Mouse (Mus musculus) activated CD4-positive, CD25-positive, alpha-beta regulatory T cell, adult 4 months (primary cell): ENCODE measurements around the gene Spag17. TPM values are rescaled to one million over a fixed set of nuclear protein-coding genes. Genes with fewer than 3 reads are reported as not detected.

ENCODE experiments used
- ATAC-seq: one replicate; pipeline ENCODE4 v1.8.0; 2017
- polyA plus RNA-seq, 2 experiments: library from polyadenylated mRNA; unstranded; fragments of 100-300 nt; shearing (Covaris generic); gene quantifications; one replicate each; pipeline ENCODE4 v1.2.1; 2017

Gene Spag17
- polyA plus RNA-seq, 2 experiments from 2014 or later, result not detected

DNA sequence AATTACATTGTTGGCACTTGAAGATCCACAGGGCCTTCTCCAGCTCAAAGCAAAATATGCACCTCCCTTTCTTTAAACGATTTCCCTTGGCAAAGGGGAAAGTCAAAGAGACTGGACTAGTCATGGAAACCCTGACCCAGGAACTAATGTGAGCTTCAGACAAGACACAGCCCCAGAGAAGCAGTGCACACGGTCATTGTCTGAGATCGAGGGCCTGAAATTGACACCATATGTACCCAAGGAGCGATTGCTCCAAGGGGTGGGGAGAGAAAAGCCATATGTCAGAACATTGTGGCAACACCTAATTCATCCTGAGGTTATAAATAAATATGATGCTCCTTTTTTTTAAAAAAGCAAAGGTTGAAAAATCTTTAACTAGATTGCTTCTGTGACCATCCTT, 80.7 kb downstream of the Spag17 start:
- no peak for ATAC-seq

DNA sequence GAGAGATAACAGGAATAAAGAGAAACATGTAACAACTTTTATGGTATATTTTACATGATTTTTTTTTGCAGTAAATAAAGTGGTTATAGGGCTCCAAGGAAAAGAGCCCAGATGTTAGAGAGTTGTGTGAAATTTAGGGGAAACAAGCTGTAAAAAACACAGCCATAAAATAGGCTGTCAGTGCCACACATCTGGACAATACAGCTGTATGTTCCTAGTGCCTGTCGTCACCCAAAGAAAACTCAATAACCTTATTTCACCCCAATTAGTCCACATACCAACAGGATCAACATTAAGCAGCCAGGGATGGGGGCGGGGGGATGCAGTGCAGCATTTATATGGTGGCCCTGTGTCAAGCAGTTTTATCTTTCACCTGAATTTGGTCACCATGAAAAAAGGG, 81.1 kb downstream of the Spag17 start:
- ATAC-seq, result no peak

DNA sequence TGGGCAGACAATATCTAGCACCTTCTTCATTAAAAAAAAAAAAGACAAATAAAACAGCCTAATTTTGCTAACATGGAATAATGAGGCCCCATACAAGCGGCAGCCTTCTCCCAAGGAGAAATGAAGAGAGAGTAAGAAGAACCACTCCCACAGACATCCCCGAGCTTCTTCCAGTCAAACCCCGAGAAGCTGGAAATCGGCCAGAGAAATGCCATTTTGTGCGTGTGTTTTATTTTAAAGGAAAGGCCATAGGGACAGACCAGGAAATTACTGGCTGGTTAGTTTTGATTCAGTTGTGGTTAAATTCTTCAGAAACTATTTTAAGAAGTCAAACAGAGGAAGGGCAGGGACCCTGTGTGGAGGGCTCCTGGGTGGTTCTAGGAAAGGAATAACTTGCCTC, 85.6 kb downstream of the Spag17 start:
- ATAC-seq, result no peak

DNA sequence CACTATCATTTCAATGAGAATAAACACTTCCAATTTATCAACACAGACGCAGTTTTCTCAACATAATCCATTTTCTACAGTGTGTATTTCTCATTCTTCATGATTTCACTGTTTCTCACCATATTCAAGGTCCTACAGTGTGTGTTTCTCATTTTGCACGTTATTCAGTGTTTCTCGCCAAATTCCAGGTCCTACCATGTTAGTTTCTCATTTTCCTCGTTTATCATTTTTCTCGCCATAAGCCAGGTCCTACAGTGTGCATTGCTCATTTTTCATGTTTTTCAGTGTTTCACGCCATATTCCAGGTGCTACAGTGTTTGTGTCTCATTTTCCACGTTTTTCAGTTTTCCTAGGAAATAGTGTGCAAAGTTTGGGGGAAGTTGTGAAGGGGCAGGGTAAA, 95.8 kb downstream of the Spag17 start:
- no peak for ATAC-seq

GRCm38 (mm10) chr3:100004676-100005075, 119.5 kb downstream of the Spag17 start:
- no peak for ATAC-seq

- no peak for ATAC-seq
Measured at GRCm38 (mm10) chr3:100009807-100010206, 124.6 kb downstream of the Spag17 start.

DNA sequence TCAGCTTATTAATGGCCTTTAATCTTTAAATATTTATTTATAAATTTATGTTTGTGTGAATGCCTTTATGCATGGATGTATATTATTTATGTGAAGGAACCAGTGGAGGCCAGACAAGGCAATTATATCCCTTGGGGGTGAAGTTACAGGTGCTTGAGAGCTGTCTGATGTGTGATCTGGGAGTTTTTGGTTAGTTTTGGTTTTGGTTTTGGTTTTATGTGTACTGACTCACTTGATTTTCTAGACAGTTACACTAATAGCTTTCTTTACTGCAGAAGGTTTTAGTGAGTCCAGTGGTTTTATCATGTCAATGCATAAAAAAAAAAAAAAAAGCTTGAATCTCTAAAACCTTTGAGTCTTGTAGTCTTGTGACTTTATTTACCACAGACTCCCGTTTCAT, 128.9 kb downstream of the Spag17 start:
- ATAC-seq, result no peak

GRCm38 (mm10) chr3:100031291-100031690, 146.1 kb downstream of the Spag17 start:
- ATAC-seq, result no peak

GRCm38 (mm10) chr3:100032969-100033368, 147.8 kb downstream of the Spag17 start:
- ATAC-seq, result no peak

DNA sequence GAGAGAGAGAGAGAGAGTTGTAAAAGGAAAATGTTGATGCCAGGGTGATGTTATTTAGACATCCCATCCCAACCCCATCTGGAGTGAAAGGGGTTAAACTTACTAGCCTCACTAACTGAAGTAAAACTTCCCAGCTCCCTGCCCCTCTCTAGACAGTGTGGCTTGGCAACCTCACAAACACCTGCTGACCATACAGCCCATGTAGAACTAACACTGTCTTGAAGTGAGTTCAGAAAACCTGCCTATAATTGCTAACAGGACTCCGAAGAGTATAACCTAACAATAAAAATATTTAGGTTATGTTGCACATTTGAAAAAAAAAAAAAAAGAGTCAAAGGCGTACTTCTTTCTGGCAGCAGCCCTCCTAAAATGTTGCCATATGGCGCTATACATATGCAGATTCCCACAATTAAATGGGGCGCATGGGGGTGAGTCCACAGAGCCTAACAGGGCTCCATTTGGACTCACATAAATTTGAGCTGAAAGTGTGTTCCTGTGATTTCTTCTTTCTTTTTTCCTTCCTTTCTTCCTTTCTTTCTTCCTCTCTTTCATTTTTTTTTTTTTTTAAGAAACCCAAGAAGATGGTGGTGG, 149.3 kb downstream of the Spag17 start:
- no peak for ATAC-seq

DNA sequence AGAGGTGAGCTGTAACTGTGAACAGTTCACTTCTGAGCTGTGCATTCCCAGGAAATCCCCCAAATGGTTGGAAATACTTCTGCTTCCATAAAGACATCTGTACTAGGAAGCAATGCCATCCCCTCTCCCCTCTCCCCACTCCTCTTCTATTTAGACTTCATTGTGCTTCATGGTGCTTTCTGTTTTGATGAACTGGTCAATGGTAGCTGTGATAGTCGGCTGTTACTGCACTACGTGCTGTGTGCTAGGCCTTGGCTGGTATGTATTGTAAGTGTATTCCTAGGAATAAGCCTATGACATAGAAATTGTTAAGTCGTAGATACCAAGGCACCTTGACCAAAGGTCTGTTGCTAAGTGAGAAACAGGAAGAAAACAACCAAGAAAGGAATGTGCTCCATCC, 149.9 kb downstream of the Spag17 start:
- ATAC-seq, result no peak

DNA sequence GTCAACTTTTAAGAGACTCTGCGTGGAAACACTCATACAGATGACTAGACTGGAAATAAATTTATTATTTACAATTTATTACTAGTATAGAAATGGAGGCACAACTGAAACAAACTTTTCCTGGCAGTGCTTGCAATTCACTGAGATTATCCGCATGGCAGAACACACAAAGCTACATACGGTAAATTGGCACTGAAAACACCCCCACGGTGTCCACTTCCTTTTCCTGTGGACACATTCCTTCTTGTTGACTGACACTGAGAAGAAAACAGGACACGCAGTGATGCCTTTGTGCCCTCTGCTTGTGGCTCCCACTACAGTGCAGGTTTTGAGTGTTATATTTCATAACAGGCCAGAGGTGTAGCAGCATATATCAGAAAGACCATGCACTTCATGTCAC, 151.6 kb downstream of the Spag17 start:
- no peak for ATAC-seq

DNA sequence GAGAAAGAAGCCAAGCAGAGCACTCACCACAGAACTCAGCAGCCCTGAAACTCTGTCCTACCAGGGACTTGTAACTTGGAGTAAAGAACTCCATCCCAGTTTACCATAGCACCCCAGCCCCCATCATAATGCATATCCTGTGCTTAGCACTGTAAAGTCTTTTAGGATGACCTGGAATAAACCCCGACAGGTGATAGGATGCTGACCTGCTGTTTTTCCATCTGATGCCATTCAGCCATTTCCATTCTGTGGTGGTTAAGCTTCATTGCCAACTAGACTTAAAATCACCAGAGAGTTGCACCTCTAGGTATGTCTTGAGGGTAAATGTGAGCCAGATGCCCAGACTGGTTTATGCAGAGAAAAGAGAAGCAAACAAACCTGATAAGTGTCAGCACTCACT, 189.2 kb downstream of the Spag17 start:
- ATAC-seq, result no peak

DNA sequence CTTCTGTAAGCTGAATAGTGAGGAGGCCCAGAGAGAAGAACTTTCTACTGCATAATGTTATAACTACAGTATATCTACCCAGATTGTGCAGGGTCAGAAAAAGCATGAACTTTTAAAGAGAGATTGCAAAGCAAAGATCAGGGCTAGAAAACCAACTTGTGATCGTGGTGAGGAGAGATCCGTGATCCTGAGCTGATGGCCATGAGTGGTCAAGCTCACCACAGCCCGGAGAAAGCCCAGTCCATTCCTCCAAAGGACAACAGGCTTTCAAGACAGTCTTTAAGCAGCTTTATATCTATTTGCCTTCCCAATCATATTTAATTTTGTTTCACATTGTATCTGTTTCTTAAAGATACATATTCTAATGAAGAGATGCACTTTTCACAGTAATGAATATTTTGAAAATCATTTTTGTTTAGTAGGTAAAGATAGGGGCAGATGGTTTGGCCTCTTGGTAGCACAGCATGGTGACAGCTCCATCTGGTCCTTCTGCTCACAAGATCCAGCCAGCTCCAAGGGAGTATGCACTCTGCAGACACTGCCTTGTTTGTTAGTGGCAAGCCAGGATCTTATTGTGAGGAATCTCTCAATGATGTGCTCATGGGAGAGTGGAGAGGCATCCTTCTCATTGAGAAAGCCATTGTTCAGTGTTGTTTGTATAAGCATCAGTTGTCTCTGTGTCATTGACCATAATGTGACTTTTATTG, 217.3 kb downstream of the Spag17 start:
- ATAC-seq, result no peak

- no peak for ATAC-seq
Measured at GRCm38 (mm10) chr3:100106736-100107135, 221.5 kb downstream of the Spag17 start.

DNA sequence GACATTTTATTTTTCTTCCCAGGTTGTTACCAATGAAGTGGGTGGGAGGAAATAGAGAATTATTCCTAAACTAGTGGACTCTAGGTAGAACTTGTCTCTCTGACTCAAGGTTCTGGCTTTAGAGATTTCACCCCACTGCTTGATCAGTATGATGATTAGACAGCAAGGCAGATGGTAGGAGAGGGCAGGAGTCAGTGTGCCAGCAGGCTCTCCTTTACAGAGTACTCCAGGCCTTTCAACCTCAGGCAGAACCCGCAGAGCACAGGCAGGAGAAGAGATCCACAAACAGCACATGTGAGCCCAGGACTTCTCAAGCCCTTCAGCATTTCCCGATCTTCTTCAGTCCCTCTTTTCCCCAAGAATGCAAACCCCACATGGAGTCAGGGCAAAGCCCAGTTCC, 233.5 kb downstream of the Spag17 start:
- ATAC-seq, result no peak

- ATAC-seq, result no peak
Measured at GRCm38 (mm10) chr3:100121961-100122360, 236.8 kb downstream of the Spag17 start.

- ATAC-seq, result no peak
Measured at GRCm38 (mm10) chr3:100122445-100122844, 237.2 kb downstream of the Spag17 start.

GRCm38 (mm10) chr3:100160682-100161445, 275.7 kb downstream of the Spag17 start:
- ATAC-seq, result no peak

- no peak for ATAC-seq
Measured at GRCm38 (mm10) chr3:100161665-100162314, 276.6 kb downstream of the Spag17 start.

GRCm38 (mm10) chr3:100162315-100163105, 277.3 kb downstream of the Spag17 start, which contains the start of the genes Gdap2 and Wdr3:
TSS of gene Gdap2 (plus strand) at chr3:100162381.
TSS of gene Wdr3 (minus strand) at chr3:100162407.
- ATAC-seq, result peak; percentile 99

DNA sequence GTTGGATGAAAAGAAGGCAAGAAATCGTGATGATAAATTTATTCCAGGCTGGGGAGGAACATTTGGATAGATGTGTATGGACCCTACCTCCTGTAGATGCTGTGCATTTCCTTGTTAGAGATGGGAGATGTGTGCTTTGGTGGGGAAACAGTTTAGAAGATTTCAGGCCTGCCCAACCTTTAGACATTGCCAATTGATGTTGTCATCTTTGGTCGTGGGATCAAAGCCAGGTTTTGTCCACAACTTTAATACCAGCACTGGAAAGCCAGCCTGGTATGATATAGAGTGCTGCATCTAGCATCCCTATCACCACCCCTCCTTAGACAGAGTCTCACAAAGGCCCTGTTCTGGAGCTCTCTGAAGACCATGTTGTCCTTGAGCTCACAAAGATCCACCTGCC, 278.4 kb downstream of the Spag17 start:
- no peak for ATAC-seq
